Mouse (Mus musculus) right cerebral cortex, postnatal 25 days (tissue): Measurements from ENCODE around the gene Psmg4.
A peak's percentile ranks its signal among the peaks of the same experiment; 100 is the strongest.

Experiments used
- DNase-seq: peaks from one replicate; pipeline ENCODE4 v3.0.0; 2022

Psmg4 gene

GRCm38 (mm10) chr13:34162491-34163303, at the start of gene Psmg4:
TSS of gene Psmg4 (plus strand) at chr13:34162964.
- DNase-seq = peak; percentile 93

DNA sequence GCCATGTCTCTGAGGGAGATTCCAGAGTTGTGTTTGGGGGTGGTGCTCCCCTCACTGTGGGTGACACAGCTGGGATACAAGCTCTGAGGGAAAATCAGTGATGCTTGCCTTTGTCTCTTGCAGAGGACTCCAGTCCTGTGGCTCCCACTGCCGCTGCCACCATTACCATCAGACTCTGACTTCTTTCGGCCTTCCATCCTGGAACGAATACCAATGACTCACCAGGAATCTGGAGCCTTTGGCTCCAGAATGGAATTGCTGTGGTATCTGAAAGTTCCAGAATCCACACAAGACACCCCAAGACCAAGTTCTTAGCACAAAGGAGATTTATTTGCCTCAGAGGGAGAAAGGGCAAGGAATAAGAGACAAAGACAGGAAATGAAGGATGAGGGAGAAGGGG, 49.7 kb upstream of the Psmg4 start:
- no peak for DNase-seq

- DNase-seq = no peak
Observed at GRCm38 (mm10) chr13:34114654-34115053, 48.1 kb upstream of the Psmg4 start.

DNA sequence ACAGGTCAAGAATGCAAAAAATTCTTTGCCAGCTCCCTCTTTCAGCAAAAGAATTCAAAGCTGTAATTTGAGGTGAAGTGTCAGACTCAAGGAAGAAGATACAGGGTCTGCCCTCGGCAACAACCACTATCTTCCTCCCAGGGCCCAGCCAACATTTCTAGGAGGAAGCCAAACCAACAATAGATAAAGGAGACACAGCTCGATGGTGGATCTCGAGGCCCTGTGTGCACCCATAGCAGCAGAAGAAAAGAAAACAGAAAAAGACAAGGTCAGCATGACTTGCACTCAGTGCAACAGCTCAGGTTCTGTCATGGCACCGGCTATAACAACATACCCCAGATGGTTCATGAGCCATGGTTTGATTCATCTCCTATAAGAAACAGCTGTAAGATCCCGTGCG, 46.3 kb upstream of the Psmg4 start:
- no peak for DNase-seq

GRCm38 (mm10) chr13:34118816-34119215, 43.9 kb upstream of the Psmg4 start:
- DNase-seq = no peak

- no peak for DNase-seq
Observed at GRCm38 (mm10) chr13:34119406-34119805, 43.4 kb upstream of the Psmg4 start.

DNA sequence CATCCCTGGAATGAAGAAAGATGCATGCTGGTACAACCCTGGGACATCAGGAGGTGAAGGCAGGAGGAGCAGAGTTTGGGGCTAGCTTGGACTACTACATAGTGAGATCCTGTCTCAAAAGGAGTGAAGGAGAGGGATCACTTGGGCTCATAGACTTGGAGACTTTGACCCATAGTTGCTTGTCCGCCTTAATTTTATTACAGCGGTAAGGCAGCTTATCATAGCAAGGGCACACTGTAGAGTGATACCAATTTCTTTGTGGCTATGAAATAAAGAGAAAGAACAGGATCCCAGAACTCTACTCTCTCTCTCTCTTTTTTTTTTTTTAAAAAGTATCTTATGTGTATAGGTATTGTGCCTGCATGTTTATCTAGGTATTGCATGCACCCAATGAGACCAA, 42.2 kb upstream of the Psmg4 start:
- DNase-seq = no peak

DNA sequence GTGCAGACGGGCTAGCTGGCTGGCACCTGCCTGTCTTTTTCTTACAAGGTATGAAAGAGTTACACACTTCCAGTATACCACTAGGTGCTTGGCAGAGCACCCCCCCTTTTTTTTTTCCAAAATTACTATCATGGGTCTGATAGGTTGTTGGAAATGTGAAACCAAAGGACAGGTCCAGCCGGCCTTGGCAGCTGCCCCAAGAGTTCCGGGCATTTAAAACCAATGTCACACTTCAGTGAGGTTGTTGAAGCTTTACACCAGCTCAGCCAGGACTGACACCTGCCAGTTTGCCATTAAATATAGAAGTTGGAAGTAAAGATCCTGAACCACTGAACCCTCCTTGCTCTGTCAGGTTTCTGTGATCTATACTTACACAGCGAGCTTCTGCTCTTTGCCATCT, 37.1 kb upstream of the Psmg4 start:
- no peak for DNase-seq

DNA sequence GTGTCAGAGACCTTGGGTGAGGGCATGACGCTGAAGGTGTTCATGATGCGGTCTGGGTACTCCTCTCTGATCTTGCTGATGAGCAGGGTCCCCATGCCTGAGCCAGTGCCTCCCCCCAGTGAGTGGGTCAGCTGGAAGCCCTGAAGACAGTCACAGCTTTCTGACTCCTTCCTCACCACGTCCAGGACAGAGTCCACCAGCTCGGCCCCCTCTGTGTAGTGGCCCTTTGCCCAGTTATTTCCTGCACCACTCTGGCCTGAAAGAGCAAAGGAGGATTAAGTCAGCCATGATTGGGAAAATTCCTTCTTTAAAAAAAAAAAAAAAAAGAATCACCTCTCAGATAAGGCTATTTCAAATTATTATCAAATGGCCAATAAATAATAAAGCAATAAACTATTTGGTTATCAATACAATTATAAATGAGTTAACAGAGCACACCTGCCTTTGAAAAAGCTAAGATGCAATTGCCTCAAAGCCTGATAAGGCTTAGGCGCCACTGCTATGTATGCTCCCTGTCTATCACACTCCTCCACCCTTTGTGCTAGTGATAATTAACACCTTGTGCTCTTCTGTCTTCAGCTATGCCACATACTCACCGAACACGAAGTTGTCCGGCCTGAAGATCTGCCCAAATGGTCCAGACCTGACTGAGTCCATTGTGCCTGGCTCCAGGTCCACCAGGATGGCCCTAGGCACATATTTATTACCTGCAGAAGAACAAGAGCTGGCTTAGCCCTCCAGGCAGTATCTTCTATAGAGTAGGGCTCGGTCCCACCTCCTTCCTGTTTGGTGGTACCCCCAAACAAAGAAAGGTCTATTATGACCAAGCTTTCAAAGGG, 34.3 kb upstream of the Psmg4 start:
- no peak for DNase-seq

DNA sequence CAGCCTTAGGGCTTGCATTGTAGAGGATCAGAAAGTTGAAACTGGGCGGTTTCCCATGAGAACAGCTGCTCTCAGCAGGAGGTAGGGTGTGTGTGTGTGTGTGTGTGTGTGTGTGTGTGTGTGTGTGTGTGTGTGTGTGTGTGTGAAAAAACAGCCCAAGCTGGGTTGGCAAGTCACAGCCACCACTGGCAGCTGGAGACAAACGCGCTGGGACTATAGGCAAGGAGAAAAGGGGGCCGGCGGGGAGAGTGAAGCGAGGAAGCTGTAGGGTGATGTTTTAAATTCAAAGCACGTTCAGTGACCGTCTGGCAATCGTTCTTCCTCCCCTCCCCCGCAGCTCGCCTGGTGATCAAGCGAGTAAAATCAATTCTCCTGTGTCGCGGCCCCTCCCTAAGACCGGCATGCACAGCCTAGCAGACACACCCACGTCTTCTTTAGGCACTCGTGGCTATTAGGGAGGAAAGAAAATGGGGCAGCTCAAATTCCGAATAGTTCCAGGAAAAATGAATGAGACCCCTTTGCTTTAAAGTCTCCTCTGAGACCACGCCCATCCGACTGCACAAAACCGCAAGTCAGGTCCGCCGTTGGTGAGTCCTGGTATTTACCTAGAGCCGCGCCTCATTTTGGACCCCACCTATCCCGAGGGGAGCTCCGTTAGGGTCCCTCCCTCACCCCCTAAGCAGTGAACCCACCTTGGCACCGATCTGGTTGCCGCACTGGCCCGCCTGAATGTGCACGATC, 33.1 kb upstream of the Psmg4 start:
- peak; percentile 53 for DNase-seq

DNA sequence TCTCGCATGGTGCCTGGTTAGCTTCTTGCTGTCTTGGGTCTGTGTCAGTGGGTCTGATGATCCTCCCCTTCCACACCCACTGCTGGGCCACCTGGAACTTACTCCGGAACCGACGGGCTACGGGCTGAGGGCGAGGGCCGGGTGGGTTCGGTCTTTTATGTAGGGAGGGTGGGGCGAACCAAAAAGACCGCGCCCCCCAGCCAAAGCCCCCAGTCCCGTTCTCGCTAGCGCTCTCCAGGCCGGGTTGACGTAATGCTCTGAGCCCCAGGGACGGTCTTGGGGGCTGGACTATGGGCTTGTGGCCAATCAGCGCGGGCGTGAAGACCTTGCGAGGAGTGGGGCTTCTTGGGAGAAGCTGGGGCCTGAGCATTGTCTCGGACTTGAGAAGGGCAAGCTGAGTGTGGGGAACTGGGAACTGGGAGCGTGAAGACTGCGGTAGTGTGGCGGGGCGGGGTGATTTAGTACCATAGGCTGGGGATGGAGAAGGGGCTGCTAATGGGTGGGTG, 32.5 kb upstream of the Psmg4 start, which contains the start of gene Tubb2b:
TSS of gene Tubb2b (minus strand) at position 241 of the 506 bp plus-strand sequence.
- DNase-seq = peak; percentile 80

- DNase-seq = peak; percentile 28
Observed at GRCm38 (mm10) chr13:34131011-34131707, 31.6 kb upstream of the Psmg4 start.

- peak; percentile 41 for DNase-seq
Observed at GRCm38 (mm10) chr13:34131708-34132060, 31.1 kb upstream of the Psmg4 start.

- DNase-seq = no peak
Observed at GRCm38 (mm10) chr13:34132299-34132698, 30.5 kb upstream of the Psmg4 start.

DNA sequence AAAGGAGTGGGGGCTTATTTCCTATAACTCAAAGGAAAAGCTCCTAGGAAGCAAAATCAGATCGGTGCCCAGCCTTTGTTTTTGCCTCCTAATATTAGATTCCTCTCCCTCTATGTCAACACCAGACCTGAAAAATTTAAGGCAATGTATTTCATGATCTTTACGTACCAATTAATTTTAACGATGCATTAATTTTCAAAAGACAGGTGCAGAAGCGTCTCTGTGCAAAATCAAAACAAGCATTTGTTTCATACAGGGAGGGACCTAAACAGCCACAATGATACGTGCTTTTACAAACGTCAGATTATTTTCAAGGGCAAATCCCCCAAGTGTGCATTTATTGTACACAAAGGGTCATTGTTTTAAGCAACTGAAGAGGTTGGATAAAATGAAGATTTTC, 29.9 kb upstream of the Psmg4 start:
- no peak for DNase-seq

DNA sequence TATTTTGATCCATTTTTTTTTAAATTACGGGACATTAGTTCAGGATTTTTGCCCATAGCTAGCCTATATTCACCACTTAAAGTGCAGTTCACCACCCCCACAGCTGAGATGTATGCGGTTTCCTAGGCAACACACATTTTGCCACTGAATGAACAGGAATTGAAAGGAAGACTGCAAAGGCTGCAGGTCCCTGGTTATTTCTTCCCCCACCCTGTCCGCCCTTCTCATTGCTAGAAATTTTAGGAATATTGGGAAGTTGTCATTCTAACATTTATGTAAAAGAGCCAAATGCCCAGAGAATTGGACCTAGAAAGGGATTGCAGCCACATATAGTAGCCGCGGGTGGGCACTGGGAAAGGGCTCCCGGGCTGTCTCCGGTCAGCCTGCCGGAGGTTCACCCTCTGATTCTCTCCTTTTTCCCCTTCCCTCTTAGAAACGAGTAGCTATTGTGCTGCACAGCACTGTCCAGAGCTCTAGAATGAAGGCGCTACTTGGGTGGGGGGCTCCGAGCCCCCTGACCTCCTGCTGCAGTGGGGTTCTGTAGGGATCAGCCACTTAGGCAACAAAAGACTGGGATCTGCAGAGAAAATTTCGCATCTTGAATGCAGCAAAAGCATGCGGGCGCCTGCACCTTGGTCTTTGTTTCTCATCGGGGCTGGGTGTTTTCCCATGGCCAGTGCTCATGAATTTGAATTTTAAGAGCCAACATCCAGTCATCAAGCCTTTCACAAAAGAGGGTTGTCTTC, 29.3 kb upstream of the Psmg4 start:
- DNase-seq = no peak

- DNase-seq = peak; percentile 63
Observed at GRCm38 (mm10) chr13:34134276-34134675, 28.5 kb upstream of the Psmg4 start.

DNA sequence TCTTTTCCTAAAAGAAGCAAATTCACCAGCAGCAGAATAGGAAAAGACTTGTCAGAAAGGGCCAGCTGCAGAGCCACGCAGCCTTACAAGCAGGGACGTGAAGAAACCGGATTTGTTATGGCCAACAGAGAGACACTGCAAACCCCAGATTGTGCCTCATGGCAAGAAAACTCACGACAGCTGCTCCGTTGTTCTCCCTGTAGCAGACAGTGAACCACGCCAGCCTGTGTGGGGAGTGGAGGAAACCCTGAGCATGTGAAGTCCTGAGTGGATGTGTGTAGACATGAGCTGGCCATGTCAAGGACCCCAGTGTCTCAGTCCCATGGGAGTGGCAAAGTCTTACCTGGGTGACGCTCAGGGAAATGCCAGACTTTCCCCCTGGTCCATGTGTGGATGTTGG, 26.2 kb upstream of the Psmg4 start:
- peak; percentile 64 for DNase-seq

DNA sequence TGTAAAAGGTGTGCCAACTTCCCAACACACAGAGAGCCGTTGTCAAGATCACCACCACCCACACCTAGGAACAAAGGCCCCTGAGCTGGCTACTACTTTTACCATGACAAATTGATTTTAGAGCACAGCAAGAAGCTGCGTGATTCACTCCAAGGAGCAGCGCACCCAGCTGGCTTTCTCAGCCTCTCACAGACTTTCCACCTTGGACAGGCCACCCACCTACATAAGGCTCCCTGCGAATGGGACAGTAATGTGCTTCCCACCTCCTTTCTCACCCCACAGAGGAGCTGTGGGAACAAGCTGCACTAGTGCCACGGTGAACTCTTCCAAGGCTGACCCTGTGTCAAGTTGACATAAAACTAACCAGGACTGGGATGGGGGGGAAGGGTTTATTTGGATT, 19.4 kb upstream of the Psmg4 start:
- no peak for DNase-seq

DNA sequence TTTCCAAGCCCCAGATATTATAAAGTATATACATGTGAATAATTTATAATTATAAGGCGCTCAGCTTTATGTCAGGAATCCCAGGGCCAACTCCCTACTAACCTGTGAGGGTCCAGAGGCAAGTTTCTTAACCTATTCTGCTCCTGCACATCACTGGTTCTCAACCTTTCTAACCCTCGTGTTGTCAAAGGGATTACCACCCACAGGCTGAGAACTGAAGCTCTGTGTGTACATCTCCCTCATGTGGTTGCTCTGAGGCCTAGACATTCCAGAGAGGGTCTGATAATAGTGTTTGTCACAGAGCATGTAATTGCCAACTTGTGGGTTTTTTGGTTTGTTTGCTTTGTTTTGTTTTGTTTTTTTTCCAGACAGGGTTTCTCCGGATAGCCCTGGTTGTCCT, 15.8 kb upstream of the Psmg4 start:
- no peak for DNase-seq

GRCm38 (mm10) chr13:34148181-34148580, 14.6 kb upstream of the Psmg4 start:
- no peak for DNase-seq
